Mouse (Mus musculus) CH12.LX (cell line): ENCODE results near the gene Rtf1. TPM values are rescaled to one million over a fixed set of nuclear protein-coding genes. Genes with fewer than 3 reads are reported as not detected.

Experiments used
- DNase-seq: peaks from one replicate; pipeline ENCODE4 v3.0.0-alpha.2; 2013; ENCODE audit errors: extremely low read depth
- H3K27ac ChIP-seq: 2 replicates; pipeline ENCODE4 v1.5.1; 2012; ENCODE audit warnings: low read depth, mild to moderate bottlenecking, control low read depth, moderate library complexity; ENCODE audit not compliant: insufficient read depth
- H3K27me3 ChIP-seq: replicated peaks from 2 replicates; pipeline ENCODE3; 2012; ENCODE audit warnings: inconsistent platforms
- H3K36me3 ChIP-seq, 2 experiments: replicated peaks in 1 of 2; 2 replicates each; pipeline versions ENCODE3 to v1.6.1; 2012; ENCODE audit warnings: inconsistent platforms in 1 of 2, low read length in 1 of 2, mild to moderate bottlenecking in 1 of 2, mixed read lengths in 1 of 2, moderate library complexity in 1 of 2; ENCODE audit not compliant: control insufficient read depth in 1 of 2, insufficient read depth in 1 of 2
- H3K4me1 ChIP-seq, 2 experiments: 2 replicates each; pipeline ENCODE4 v1.6.1; 2012; ENCODE audit warnings: inconsistent platforms in 1 of 2, moderate library complexity in 1 of 2; ENCODE audit not compliant: insufficient read depth in 2 of 2, control insufficient read depth in 1 of 2
- H3K4me2 ChIP-seq: 2 replicates; pipeline ENCODE4 v1.6.1; 2012; ENCODE audit warnings: low read depth, mild to moderate bottlenecking, control low read depth; ENCODE audit not compliant: poor library complexity, insufficient read depth, severe bottlenecking
- H3K4me3 ChIP-seq, 3 experiments: fragments of 150-350 bp in 1 of 3; sonication (generic) in 1 of 3; replicated peaks in 1 of 3; 2 replicates each; pipeline versions ENCODE3 to v1.5.1; 2011 to 2012; ENCODE audit warnings: low read depth in 2 of 3, low read length in 2 of 3, mild to moderate bottlenecking in 2 of 3, moderate library complexity in 2 of 3, control low read depth in 1 of 3, improper control_type of control experiment in 1 of 3, inconsistent platforms in 1 of 3, mixed read lengths in 1 of 3; ENCODE audit not compliant: poor library complexity in 1 of 3
- H3K79me2 ChIP-seq: replicated peaks from 2 replicates; pipeline ENCODE4 v1.6.1; 2012; ENCODE audit warnings: mild to moderate bottlenecking, moderate library complexity; ENCODE audit not compliant: control insufficient read depth, poor library complexity, insufficient read depth, severe bottlenecking; ENCODE audit errors: extremely low read depth
- H3K9ac ChIP-seq: 2 replicates; pipeline ENCODE4 v1.6.1; 2012; ENCODE audit warnings: low read depth, mild to moderate bottlenecking, control low read depth, moderate library complexity; ENCODE audit not compliant: insufficient read depth
- H3K9me3 ChIP-seq: replicated peaks from 2 replicates; pipeline ENCODE3; 2012; ENCODE audit warnings: low read length, inconsistent platforms, mixed read lengths
- BHLHE40 ChIP-seq: IDR thresholded peaks from 2 replicates; pipeline ENCODE4 v1.6.1; 2011; ENCODE audit warnings: mild to moderate bottlenecking, low read depth, low read length, improper control_type of control experiment
- CHD1 ChIP-seq: IDR thresholded peaks from 2 replicates; pipeline ENCODE4 v1.6.1; 2012; ENCODE audit warnings: low read depth, low read length, improper control_type of control experiment, inconsistent platforms
- CTCF ChIP-seq, 2 experiments: IDR thresholded peaks in 1 of 2; conservative IDR thresholded peaks in 1 of 2; 2 replicates each; pipeline ENCODE4 v1.5.1; 2011 to 2012; ENCODE audit warnings: low read depth in 2 of 2, low read length in 2 of 2, improper control_type of control experiment in 1 of 2, inconsistent platforms in 1 of 2, mild to moderate bottlenecking in 1 of 2, moderate library complexity in 1 of 2
- ETS1 ChIP-seq: conservative IDR thresholded peaks from 2 replicates; pipeline ENCODE4 v1.6.1; 2012; ENCODE audit warnings: low read depth, mild to moderate bottlenecking, inconsistent platforms, low read length, improper control_type of control experiment, moderate library complexity
- GABPA ChIP-seq: IDR thresholded peaks from 2 replicates; pipeline ENCODE4 v1.6.1; 2012; ENCODE audit warnings: low read depth, low read length, improper control_type of control experiment, inconsistent platforms; ENCODE audit not compliant: insufficient replicate concordance
- HCFC1 ChIP-seq: IDR thresholded peaks from 2 replicates; pipeline ENCODE4 v1.6.1; 2012; ENCODE audit warnings: low read depth, mild to moderate bottlenecking, inconsistent platforms, low read length, improper control_type of control experiment
- IRF4 ChIP-seq: IDR thresholded peaks from 2 replicates; pipeline ENCODE4 v1.6.1; 2014; ENCODE audit warnings: low read depth, mild to moderate bottlenecking, inconsistent platforms, low read length, improper control_type of control experiment
- JUN ChIP-seq: IDR thresholded peaks from 2 replicates; pipeline ENCODE4 v1.6.1; 2011; ENCODE audit warnings: low read depth, mild to moderate bottlenecking, low read length, improper control_type of control experiment, moderate library complexity; ENCODE audit not compliant: insufficient read depth
- JUND ChIP-seq: conservative IDR thresholded peaks from 2 replicates; pipeline ENCODE4 v1.6.1; 2011; ENCODE audit warnings: low read depth, low read length, improper control_type of control experiment
- MYC ChIP-seq: IDR thresholded peaks from 2 replicates; pipeline ENCODE4 v1.6.1; 2011; ENCODE audit warnings: low read depth, mild to moderate bottlenecking, improper control_type of control experiment, low read length
- NELFE ChIP-seq: IDR thresholded peaks from 2 replicates; pipeline ENCODE4 v1.6.1; 2011; ENCODE audit warnings: low read depth, low read length, improper control_type of control experiment
- NRF1 ChIP-seq: IDR thresholded peaks from 2 replicates; pipeline ENCODE4 v1.6.1; 2014; ENCODE audit warnings: low read depth, mild to moderate bottlenecking, inconsistent platforms, low read length, improper control_type of control experiment, moderate library complexity
- PAX5 ChIP-seq: IDR thresholded peaks from 2 replicates; pipeline ENCODE4 v1.6.1; 2012; ENCODE audit warnings: low read length, inconsistent platforms, mixed read lengths
- POLR2A ChIP-seq: IDR thresholded peaks from 2 replicates; pipeline ENCODE4 v1.6.1; 2011; ENCODE audit warnings: low read depth, mild to moderate bottlenecking, improper control_type of control experiment, low read length
- POLR2AphosphoS2 ChIP-seq: IDR thresholded peaks from 2 replicates; pipeline ENCODE4 v1.6.1; 2011; ENCODE audit warnings: low read depth, low read length, improper control_type of control experiment
- RAD21 ChIP-seq: IDR thresholded peaks from 2 replicates; pipeline ENCODE4 v1.6.1; 2011; ENCODE audit warnings: low read depth, mild to moderate bottlenecking, low read length, improper control_type of control experiment, moderate library complexity
- RCOR1 ChIP-seq: conservative IDR thresholded peaks from 2 replicates; pipeline ENCODE4 v1.6.1; 2012; ENCODE audit warnings: low read depth, mild to moderate bottlenecking, inconsistent platforms, low read length, improper control_type of control experiment
- TBP ChIP-seq: conservative IDR thresholded peaks from 2 replicates; pipeline ENCODE4 v1.6.1; 2011; ENCODE audit warnings: low read depth, low read length, improper control_type of control experiment
- UBTF ChIP-seq: IDR thresholded peaks from 2 replicates; pipeline ENCODE4 v1.6.1; 2012; ENCODE audit warnings: low read depth, mild to moderate bottlenecking, inconsistent platforms, low read length, improper control_type of control experiment, moderate library complexity
- USF1 ChIP-seq: IDR thresholded peaks from 2 replicates; pipeline ENCODE4 v1.6.1; 2014; ENCODE audit warnings: low read depth, mild to moderate bottlenecking, inconsistent platforms, low read length, improper control_type of control experiment
- ZC3H11A ChIP-seq: IDR thresholded peaks from 2 replicates; pipeline ENCODE4 v1.6.1; 2012; ENCODE audit warnings: low read depth, mild to moderate bottlenecking, inconsistent platforms, low read length, improper control_type of control experiment
- ZKSCAN1 ChIP-seq: IDR thresholded peaks from 2 replicates; pipeline ENCODE4 v1.6.1; 2012; ENCODE audit warnings: low read depth, inconsistent platforms, low read length, improper control_type of control experiment, borderline replicate concordance
- ZMIZ1 ChIP-seq: IDR thresholded peaks from 2 replicates; pipeline ENCODE4 v1.6.1; 2012; ENCODE audit warnings: low read depth, mild to moderate bottlenecking, inconsistent platforms, low read length, improper control_type of control experiment
- ZNF384 ChIP-seq: IDR thresholded peaks from 2 replicates; pipeline ENCODE4 v1.6.1; 2012; ENCODE audit warnings: low read depth, low read length, improper control_type of control experiment, inconsistent platforms
- dilution Hi-C: fragments of 300-500 bp; cut with MboI; formaldehyde crosslinking; loops from 2 replicates; pipeline ENCODE4 v1.14.3; 2020; ENCODE audit warnings: low sequenced_read_pairs; ENCODE audit not compliant: extremely low pct_unique_long_range_greater_than_20kb, extremely low pct_ligation_motif_present
- in situ Hi-C: fragments of 300-500 bp; cut with MboI; formaldehyde crosslinking; loops from 3 replicates; pipeline ENCODE4 v1.14.3; 2019; ENCODE audit warnings: low sequenced_read_pairs, low pct_ligation_motif_present, low pct_unique_long_range_greater_than_20kb, mixed read lengths
- polyA plus RNA-seq: library from polyadenylated mRNA; unstranded; fragments of >175 nt; gene quantifications from 2 replicates; pipeline ENCODE4 v1.2.1, GENCODE M21; 2012; ENCODE audit warnings: low read depth; ENCODE audit not compliant: insufficient read length
- total RNA-seq, 2 experiments: library from RNA; depleted of rRNA; stranded (reverse); fragments of 300-350 nt in 1 of 2; fragments of >200 nt in 1 of 2; gene quantifications; 2 replicates each; pipeline ENCODE4 v1.2.3; 2012 to 2014

Gene Rtf1
- total and polyA plus RNA-seq, 3 experiments: 9.7 to 50.3 (median 11.3) TPM

DNA sequence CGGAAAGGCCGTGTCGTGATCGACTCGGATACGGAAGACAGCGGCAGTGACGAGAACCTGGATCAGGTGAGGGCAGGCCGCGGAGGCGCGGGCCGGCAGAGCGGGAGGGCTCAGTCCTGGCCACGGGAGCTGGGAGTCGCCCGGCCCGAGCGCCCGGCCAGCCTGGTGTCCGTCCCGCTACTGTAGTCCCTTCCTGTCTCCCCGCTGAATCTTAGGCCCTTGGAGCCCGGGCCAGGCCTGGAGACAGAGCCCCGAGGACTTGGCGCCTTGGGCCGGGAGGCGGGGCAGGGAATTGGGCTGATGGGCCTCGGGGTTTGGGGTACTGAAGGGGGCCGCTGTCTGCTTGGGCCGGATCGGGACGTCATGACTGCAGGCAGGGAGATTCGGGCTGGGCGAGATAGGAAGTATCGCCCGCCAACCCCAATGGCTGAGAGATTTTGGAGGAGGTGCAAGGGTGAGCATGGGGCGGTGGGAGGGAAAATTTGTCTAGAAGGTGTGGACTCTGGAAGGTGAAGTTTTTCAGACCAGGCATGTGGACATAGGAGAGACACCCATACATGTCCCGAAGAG is 432 bp downstream of the Rtf1 start:
- Histone ChIP-seq H3K4me3 (peak overlapping the region; percentile 75 to 95 (median 87)), H3K36me3 (peaks cover 0 to 16% of the 10 kb centered on the region in 2 experiments), H3K79me2 (peaks cover 29% of the 10 kb centered on the region), H3K27ac (peak overlapping the region; percentile 15; the same call in 1 of the 2 replicates), H3K4me1 (peaks cover 0 to 21% of the 10 kb centered on the region in 2 experiments; a peak in 1 of 4 replicates), H3K4me2 (peak overlapping the region; percentile 86), H3K27me3 (peaks cover 10% of the 10 kb centered on the region), H3K9me3 (no peaks in the 10 kb centered on the region)
- DNase-seq: peak; percentile 39
- in situ Hi-C loops: no loop called here
- TF ChIP-seq UBTF (peak; percentile 63; the same call in 1 of the 2 replicates), USF1 (no peak)
- TF ChIP-seq, all 38 proteins: peak for 1
- dilution Hi-C loops: no loop called here
- H3K9ac ChIP-seq: peak overlapping the region; percentile 91

DNA sequence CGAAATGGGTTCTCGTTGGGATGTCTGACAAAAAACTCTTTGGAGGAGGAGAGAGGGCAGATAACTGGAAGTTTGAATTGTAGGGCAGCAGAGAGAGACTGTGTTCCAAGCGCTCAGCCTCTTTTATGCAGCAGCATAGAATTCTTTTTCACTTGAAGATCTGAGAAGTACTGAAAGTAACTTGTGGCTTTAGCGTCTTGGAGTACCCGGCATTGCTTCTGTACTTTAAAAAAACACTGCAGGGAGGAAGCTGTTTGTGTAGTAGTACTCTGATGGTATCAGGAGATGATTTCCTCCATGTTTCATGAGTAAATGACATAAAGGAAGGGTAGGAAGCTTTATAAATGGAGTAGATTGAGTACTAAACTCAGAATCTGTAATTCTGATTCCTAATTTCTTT is 963 bp downstream of the Rtf1 start:
- H3K9ac ChIP-seq: peak overlapping the region; percentile 91
- in situ Hi-C loops: no loop called here
- dilution Hi-C loops: no loop called here
- peak overlapping the region; percentile 75 to 95 (median 87) for H3K4me3 ChIP-seq
- peak; percentile 8 for DNase-seq
- H3K27me3 ChIP-seq: peaks cover 8% of the 10 kb centered on the region
- H3K36me3 ChIP-seq: peaks cover 0 to 20% of the 10 kb centered on the region in 2 experiments
- no peaks in the 10 kb centered on the region for H3K9me3 ChIP-seq
- H3K4me1 ChIP-seq: peaks cover 0 to 21% of the 10 kb centered on the region in 2 experiments; a peak in 1 of 4 replicates
- H3K79me2 ChIP-seq: peaks cover 31% of the 10 kb centered on the region
- H3K27ac ChIP-seq: no peak overlapping the region
- no peak for TF ChIP-seq MYC
- TF ChIP-seq NELFE: no peak
- no peak for TF ChIP-seq CTCF (conservative IDR thresholded peaks at IDR 0.05 in 1 of 2, IDR thresholded peaks at IDR 0.05 in 1 of 2; ENCODE audit: low read depth in 2 of 2, low read length in 2 of 2)
- no peak for TF ChIP-seq POLR2A
- TF ChIP-seq ZNF384: 0 out of 2 replicates have a peak, but pooled peaks have one; percentile 18
- TF ChIP-seq, all 38 proteins: peak for 1
- H3K4me2 ChIP-seq: peak overlapping the region; percentile 86

DNA sequence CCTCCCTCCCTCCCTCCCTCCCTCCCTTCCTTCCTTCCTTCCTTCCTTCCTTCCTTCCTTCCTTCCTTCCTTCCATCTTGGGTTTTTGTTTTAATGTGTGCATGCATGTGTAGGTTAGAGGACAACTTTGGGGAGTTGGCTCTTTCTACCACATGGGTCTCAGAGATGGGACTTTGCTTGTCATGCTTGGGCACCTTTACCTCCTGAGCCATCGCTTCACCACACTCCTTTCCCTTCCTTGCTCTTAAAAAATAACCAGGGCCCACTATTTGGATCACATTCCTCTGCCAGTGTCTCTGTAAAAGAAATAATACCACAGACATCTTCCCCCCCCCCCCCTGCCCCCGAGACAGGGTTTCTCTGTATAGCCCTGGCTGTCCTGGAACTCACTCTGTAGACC is 8.8 kb downstream of the Rtf1 start:
- peaks cover 19% of the 10 kb centered on the region; the same call in 1 of the 2 replicates for H3K79me2 ChIP-seq
- dilution Hi-C loops: no loop called here
- TF ChIP-seq IRF4: no peak
- TF ChIP-seq NELFE: no peak
- no peak for TF ChIP-seq NRF1
- TF ChIP-seq TBP: no peak
- no peak for TF ChIP-seq PAX5
- TF ChIP-seq JUND: no peak
- no peak for TF ChIP-seq ETS1
- TF ChIP-seq BHLHE40: no peak
- no peak for TF ChIP-seq CTCF (conservative IDR thresholded peaks at IDR 0.05 in 1 of 2, IDR thresholded peaks at IDR 0.05 in 1 of 2; ENCODE audit: low read depth in 2 of 2, low read length in 2 of 2)
- no peak for TF ChIP-seq GABPA
- no peak for TF ChIP-seq POLR2AphosphoS2
- TF ChIP-seq RAD21: no peak
- no peak for TF ChIP-seq JUN
- no peak for TF ChIP-seq RCOR1
- no peak for TF ChIP-seq CHD1
- no peak for TF ChIP-seq HCFC1
- TF ChIP-seq USF1: no peak
- TF ChIP-seq ZMIZ1: no peak
- no peak for TF ChIP-seq ZC3H11A
- TF ChIP-seq ZKSCAN1: no peak
- TF ChIP-seq, all 38 proteins: peak for 0
- no peak overlapping the region for H3K4me2 ChIP-seq
- no peak overlapping the region for H3K27ac ChIP-seq
- H3K36me3 ChIP-seq: peaks cover 0 to 49% of the 10 kb centered on the region in 2 experiments
- no peak for DNase-seq
- peaks cover 5% of the 10 kb centered on the region for H3K9me3 ChIP-seq
- in situ Hi-C loops: no loop called here
- peaks cover 0 to 43% of the 10 kb centered on the region in 2 experiments; a peak in 2 of 4 replicates for H3K4me1 ChIP-seq
- H3K27me3 ChIP-seq: no peaks in the 10 kb centered on the region
- H3K4me3 ChIP-seq: no peak overlapping the region
- no peak overlapping the region for H3K9ac ChIP-seq
